Mouse (Mus musculus) ovary, postnatal 10 days (tissue): ENCODE results near the gene Ifitm3.

Experiments used
- DNase-seq: peaks from one replicate; pipeline ENCODE4 v3.0.0; 2022; ENCODE audit warnings: low spot score

Gene Ifitm3

GRCm38 (mm10) chr7:140962733-140963132 lies 47.8 kb downstream of the Ifitm3 start:
- no peak for DNase-seq

GRCm38 (mm10) chr7:140961416-140961815 lies 49.2 kb downstream of the Ifitm3 start:
- no peak for DNase-seq

- DNase-seq: no peak
Observed at GRCm38 (mm10) chr7:140960026-140960425, 50.5 kb downstream of the Ifitm3 start.
